Mouse (Mus musculus) cerebellum, adult 11 months (tissue): ENCODE data around the gene Hacl1.

Source experiments
- DNase-seq: peaks from one replicate; pipeline ENCODE4 v3.0.0; 2022

The Hacl1 gene

DNA sequence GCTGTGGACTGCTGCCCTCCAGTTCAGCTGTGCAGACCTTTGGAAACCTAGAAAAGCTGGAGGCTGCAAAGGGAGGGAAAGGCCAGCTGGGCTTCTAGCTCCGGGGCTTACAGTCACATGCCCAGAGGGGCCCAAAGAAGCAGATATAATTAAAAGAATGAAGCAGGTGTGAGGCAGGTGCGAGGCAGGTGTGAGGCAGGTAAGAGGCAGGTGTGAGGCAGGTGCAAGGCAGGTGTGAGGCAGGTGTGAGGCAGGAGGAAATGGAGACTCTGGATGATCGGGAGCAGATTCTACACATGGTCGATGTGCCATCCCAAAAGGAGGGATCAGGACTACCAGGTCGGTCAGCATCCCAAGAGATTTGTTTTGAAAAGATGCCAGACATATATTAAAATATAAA, 69.7 kb downstream of the Hacl1 start:
- DNase-seq: no peak

- DNase-seq: no peak
Measured at GRCm38 (mm10) chr14:31570131-31570951, 70.7 kb downstream of the Hacl1 start.

- no peak for DNase-seq
Measured at GRCm38 (mm10) chr14:31569151-31569631, 71.9 kb downstream of the Hacl1 start.

GRCm38 (mm10) chr14:31565478-31566212, 75.4 kb downstream of the Hacl1 start:
- no peak for DNase-seq

GRCm38 (mm10) chr14:31564452-31565179, 76.5 kb downstream of the Hacl1 start:
- no peak for DNase-seq

- no peak for DNase-seq
Measured at GRCm38 (mm10) chr14:31560886-31561285, 80.2 kb downstream of the Hacl1 start.

- DNase-seq: no peak
Measured at GRCm38 (mm10) chr14:31559216-31559615, 81.9 kb downstream of the Hacl1 start.

DNA sequence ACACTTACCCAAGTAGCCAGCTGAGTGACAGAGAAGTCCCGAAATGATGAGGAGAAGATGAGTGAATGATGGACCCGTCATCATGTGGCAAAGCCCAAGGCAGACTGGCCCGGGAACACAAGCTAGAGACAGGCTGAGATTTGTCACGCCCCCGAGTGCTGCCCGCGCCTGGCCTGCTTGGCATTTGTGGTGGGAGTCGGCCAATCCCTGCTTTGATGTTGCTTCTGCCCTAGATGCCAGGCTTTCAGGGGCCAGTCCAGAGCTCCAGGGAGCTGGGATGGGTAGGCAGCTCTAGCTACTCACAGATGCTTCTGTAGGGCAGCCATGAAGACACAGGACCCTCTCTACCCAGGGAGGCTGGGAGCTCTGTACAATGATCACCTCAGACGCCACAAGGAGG, 83.3 kb downstream of the Hacl1 start:
- DNase-seq: no peak

- DNase-seq: peak; percentile 17
Measured at GRCm38 (mm10) chr14:31557273-31557672, 83.8 kb downstream of the Hacl1 start.

DNA sequence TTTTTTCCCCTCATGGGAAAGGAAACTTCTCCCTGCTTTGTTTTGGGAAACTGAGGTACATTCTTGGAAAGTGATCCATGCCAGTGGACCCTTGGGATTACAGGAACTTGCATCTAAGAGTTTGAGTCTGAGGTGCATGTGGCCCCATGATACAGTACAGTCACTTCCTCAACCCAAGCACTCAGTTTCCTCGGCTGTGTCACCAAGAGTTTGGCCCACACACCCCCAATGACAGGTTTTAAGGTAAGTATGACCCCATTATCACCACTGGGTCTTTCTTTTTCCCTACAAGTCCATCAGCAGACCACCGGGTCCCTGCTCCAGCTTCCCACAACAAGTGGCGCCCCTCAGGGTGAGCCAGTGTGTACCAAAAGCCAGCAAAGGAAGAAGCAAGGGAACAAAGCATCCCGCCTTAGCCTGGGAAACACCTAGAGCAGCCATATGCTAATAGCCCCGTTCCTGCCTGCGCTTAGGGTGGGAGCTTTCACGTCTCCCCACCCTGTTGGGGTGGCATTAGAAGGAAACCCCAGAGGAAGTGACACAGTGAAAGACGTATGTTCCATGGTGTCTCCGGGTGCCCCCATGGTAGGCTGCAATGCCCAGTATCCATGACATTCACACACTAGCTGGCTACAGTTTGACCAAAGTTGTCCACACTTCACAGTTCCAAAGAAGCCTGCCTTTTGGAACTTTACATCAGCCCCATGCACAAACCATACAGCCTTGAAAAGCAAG, 84.4 kb downstream of the Hacl1 start:
- no peak for DNase-seq

DNA sequence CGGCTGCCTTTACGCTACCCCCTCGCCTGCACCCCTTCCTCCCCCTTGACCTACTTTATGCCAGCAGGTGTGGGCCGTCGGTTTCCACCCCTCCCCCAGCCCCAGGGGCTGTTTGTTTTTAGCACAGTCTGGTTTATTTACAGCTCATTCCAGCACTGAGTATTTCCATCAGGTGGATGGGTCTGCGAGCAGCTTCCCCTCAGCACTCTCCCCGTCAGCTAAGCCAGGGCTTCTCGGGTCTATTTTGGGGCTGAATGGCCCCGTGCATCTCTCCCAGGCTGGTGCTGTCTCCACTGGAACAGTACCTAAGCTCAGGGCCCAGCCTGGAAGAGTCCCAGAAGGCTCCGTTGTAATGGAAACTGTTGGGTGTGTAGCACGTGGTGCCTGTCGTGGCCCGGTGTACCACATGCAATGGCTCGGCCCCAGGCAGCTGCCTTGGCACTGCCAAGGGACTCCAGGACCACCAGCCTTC, 85.1 kb downstream of the Hacl1 start:
- no peak for DNase-seq

DNA sequence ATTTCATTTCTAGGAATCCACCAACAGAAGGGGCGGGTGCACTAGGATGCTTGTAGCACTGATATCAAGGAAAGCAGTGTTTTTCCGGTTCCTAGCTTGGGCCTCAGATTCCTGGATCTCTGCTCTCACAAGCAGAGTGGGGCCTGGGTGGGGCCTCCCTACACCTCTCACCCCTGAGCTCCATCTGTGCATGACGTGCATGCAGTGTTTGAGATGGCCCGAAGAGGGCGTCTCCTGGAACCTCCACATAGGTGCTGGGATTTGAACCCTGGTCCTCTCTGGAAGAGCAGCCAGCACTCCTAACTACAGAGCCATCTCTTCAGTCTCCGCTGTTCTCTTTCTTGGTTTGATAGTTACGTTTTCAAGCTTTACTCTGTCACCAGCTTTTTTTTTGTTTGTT, 86.1 kb downstream of the Hacl1 start:
- no peak for DNase-seq
